Mouse (Mus musculus): ENCODE data around the gene 4932414N04Rik.
"Not testable (repeated sequence)": the region's sequence is repeated elsewhere in the genome, so short reads cannot be mapped to it uniquely, and the experiment has no call there.

Gene 4932414N04Rik

GRCm38 (mm10) chr2:68656186-68656585 is at the start of gene 4932414N04Rik:
Gene 4932414N04Rik, plus strand, starts transcription at chr2:68656486.
- not testable (repeated sequence) for DNase-seq

- DNase-seq = no peak
Measured at GRCm38 (mm10) chr2:68732216-68732615, 75.9 kb downstream of the 4932414N04Rik start.

- no peak for DNase-seq
Measured at GRCm38 (mm10) chr2:68739772-68740739, 83.8 kb downstream of the 4932414N04Rik start.

- DNase-seq = no peak
Measured at GRCm38 (mm10) chr2:68744599-68744998, 88.3 kb downstream of the 4932414N04Rik start.

- no peak for DNase-seq
Measured at GRCm38 (mm10) chr2:68756179-68756578, 99.9 kb downstream of the 4932414N04Rik start.

- DNase-seq = peak; percentile 13
Measured at GRCm38 (mm10) chr2:68756793-68757192, 100.5 kb downstream of the 4932414N04Rik start.

GRCm38 (mm10) chr2:68765371-68765770 is 109.1 kb downstream of the 4932414N04Rik start:
- no peak for DNase-seq

GRCm38 (mm10) chr2:68767186-68767890 is 111.1 kb downstream of the 4932414N04Rik start:
- no peak for DNase-seq

- no peak for DNase-seq
Measured at GRCm38 (mm10) chr2:68782268-68783132, 126.2 kb downstream of the 4932414N04Rik start.

GRCm38 (mm10) chr2:68783664-68784063 is 127.4 kb downstream of the 4932414N04Rik start:
- not testable (repeated sequence) for DNase-seq

- DNase-seq = peak; percentile 79
Measured at GRCm38 (mm10) chr2:68784710-68785427, 128.6 kb downstream of the 4932414N04Rik start.

GRCm38 (mm10) chr2:68787161-68787675 is 130.9 kb downstream of the 4932414N04Rik start:
- no peak for DNase-seq

GRCm38 (mm10) chr2:68792296-68792695 is 136.0 kb downstream of the 4932414N04Rik start:
- no peak for DNase-seq

- no peak for DNase-seq
Measured at GRCm38 (mm10) chr2:68793472-68793871, 137.2 kb downstream of the 4932414N04Rik start.

- DNase-seq = no peak
Measured at GRCm38 (mm10) chr2:68794181-68794580, 137.9 kb downstream of the 4932414N04Rik start.

GRCm38 (mm10) chr2:68794616-68795015 is 138.3 kb downstream of the 4932414N04Rik start:
- DNase-seq = no peak

- DNase-seq = no peak
Measured at GRCm38 (mm10) chr2:68796011-68796775, 139.9 kb downstream of the 4932414N04Rik start.

- no peak for DNase-seq
Measured at GRCm38 (mm10) chr2:68797106-68797505, 140.8 kb downstream of the 4932414N04Rik start.
